Mouse (Mus musculus) MEL (cell line): Measurements from ENCODE around the gene Rdh8. TPM values are rescaled to one million over a fixed set of nuclear protein-coding genes. Genes with fewer than 3 reads are reported as not detected.
A peak's percentile ranks its signal among the peaks of the same experiment; 100 is the strongest.

Experiments used
- DNase-seq: peaks from one replicate; pipeline ENCODE4 v3.0.0; 2011; ENCODE audit warnings: low read depth, low spot score
- H3K27ac ChIP-seq: 2 replicates; pipeline ENCODE4 v1.5.1; 2012; ENCODE audit warnings: low read depth, mild to moderate bottlenecking, control low read depth, low read length, moderate library complexity; ENCODE audit not compliant: control insufficient read depth
- H3K27me3 ChIP-seq, 2 experiments: fragments of 150-350 bp in 1 of 2; sonication (generic) in 1 of 2; 2 replicates each; pipeline ENCODE4 v1.6.1; 2012; ENCODE audit warnings: low read length in 2 of 2, mild to moderate bottlenecking in 2 of 2, improper control_type of control experiment in 1 of 2, moderate library complexity in 1 of 2; ENCODE audit not compliant: insufficient read depth in 2 of 2, control insufficient read depth in 1 of 2
- H3K36me3 ChIP-seq, 2 experiments: 2 replicates each; pipeline ENCODE4 v1.6.1; 2012 to 2014; ENCODE audit warnings: low read length in 2 of 2, improper control_type of control experiment in 1 of 2, inconsistent platforms in 1 of 2, mild to moderate bottlenecking in 1 of 2; ENCODE audit not compliant: insufficient read depth in 2 of 2, control insufficient read depth in 1 of 2
- H3K4me1 ChIP-seq, 2 experiments: fragments of 150-350 bp in 1 of 2; sonication (generic) in 1 of 2; 2 replicates each; pipeline ENCODE4 v1.6.1; 2012; ENCODE audit warnings: low read length in 2 of 2, improper control_type of control experiment in 1 of 2, mild to moderate bottlenecking in 1 of 2; ENCODE audit not compliant: insufficient read depth in 2 of 2, control insufficient read depth in 1 of 2
- H3K4me3 ChIP-seq, 2 experiments: fragments of 150-350 bp in 1 of 2; sonication (generic) in 1 of 2; 2 replicates each; pipeline ENCODE4 v1.5.1; 2012; ENCODE audit warnings: low read depth in 2 of 2, low read length in 2 of 2, mild to moderate bottlenecking in 2 of 2, moderate library complexity in 2 of 2, control low read depth in 1 of 2, improper control_type of control experiment in 1 of 2; ENCODE audit not compliant: control insufficient read depth in 1 of 2, insufficient read depth in 1 of 2
- H3K79me2 ChIP-seq: 2 replicates; pipeline ENCODE4 v1.6.1; 2012; ENCODE audit warnings: mild to moderate bottlenecking, low read length, moderate library complexity; ENCODE audit not compliant: control insufficient read depth, poor library complexity, insufficient read depth
- H3K9ac ChIP-seq: 2 replicates; pipeline ENCODE4 v1.6.1; 2012; ENCODE audit warnings: low read depth, mild to moderate bottlenecking, control low read depth, low read length, moderate library complexity; ENCODE audit not compliant: control insufficient read depth, poor library complexity, severe bottlenecking
- H3K9me3 ChIP-seq: fragments of 150-350 bp; sonication (generic); replicated peaks from 2 replicates; pipeline ENCODE4 v1.6.1; 2012; ENCODE audit warnings: mild to moderate bottlenecking, low read length, improper control_type of control experiment, moderate library complexity; ENCODE audit not compliant: insufficient read depth
- BHLHE40 ChIP-seq: IDR thresholded peaks from 2 replicates; pipeline ENCODE4 v1.6.1; 2012; ENCODE audit warnings: low read depth, mild to moderate bottlenecking, inconsistent platforms, low read length, improper control_type of control experiment, borderline replicate concordance
- CHD2 ChIP-seq: IDR thresholded peaks from 2 replicates; pipeline ENCODE4 v1.6.1; 2011; ENCODE audit warnings: low read length, improper control_type of control experiment
- CTCF ChIP-seq, 3 experiments: IDR thresholded peaks in 2 of 3; conservative IDR thresholded peaks in 1 of 3; 2 replicates each; pipeline ENCODE4 v1.5.1; 2011 to 2012; ENCODE audit warnings: low read length in 3 of 3, low read depth in 2 of 3, mild to moderate bottlenecking in 2 of 3, improper control_type of control experiment in 1 of 3, inconsistent platforms in 1 of 3, mixed read lengths in 1 of 3, moderate library complexity in 1 of 3; ENCODE audit not compliant: control insufficient read depth in 1 of 3, insufficient read depth in 1 of 3, poor library complexity in 1 of 3, severe bottlenecking in 1 of 3
- E2F4 ChIP-seq: IDR thresholded peaks from 2 replicates; pipeline ENCODE4 v1.6.1; 2011; ENCODE audit warnings: low read depth, low read length, improper control_type of control experiment, borderline replicate concordance
- ETS1 ChIP-seq: IDR thresholded peaks from 2 replicates; pipeline ENCODE4 v1.6.1; 2012; ENCODE audit warnings: low read depth, mild to moderate bottlenecking, inconsistent platforms, low read length, improper control_type of control experiment, moderate library complexity
- GABPA ChIP-seq: IDR thresholded peaks from 2 replicates; pipeline ENCODE4 v1.6.1; 2012; ENCODE audit warnings: low read depth, mild to moderate bottlenecking, inconsistent platforms, low read length, improper control_type of control experiment, moderate library complexity
- HCFC1 ChIP-seq: IDR thresholded peaks from 2 replicates; pipeline ENCODE4 v1.6.1; 2012; ENCODE audit warnings: low read depth, mild to moderate bottlenecking, inconsistent platforms, low read length, improper control_type of control experiment, moderate library complexity
- MAX ChIP-seq: IDR thresholded peaks from 2 replicates; pipeline ENCODE4 v1.6.1; 2011; ENCODE audit warnings: low read length, improper control_type of control experiment
- MAZ ChIP-seq: IDR thresholded peaks from 2 replicates; pipeline ENCODE4 v1.6.1; 2012; ENCODE audit warnings: low read depth, mild to moderate bottlenecking, inconsistent platforms, low read length, improper control_type of control experiment
- MEF2A ChIP-seq: IDR thresholded peaks from 2 replicates; pipeline ENCODE4 v1.6.1; 2014; ENCODE audit warnings: low read depth, mild to moderate bottlenecking, inconsistent platforms, low read length, improper control_type of control experiment; ENCODE audit not compliant: poor library complexity, insufficient replicate concordance, severe bottlenecking; ENCODE audit errors: extremely low read depth
- MYB ChIP-seq: IDR thresholded peaks from 2 replicates; pipeline ENCODE4 v1.6.1; 2011; ENCODE audit warnings: mild to moderate bottlenecking, low read depth, low read length, improper control_type of control experiment
- MYC ChIP-seq: IDR thresholded peaks from 2 replicates; pipeline ENCODE4 v1.6.1; 2011; ENCODE audit warnings: low read depth, mild to moderate bottlenecking, low read length, improper control_type of control experiment, moderate library complexity
- NRF1 ChIP-seq: IDR thresholded peaks from 2 replicates; pipeline ENCODE4 v1.6.1; 2014; ENCODE audit warnings: low read depth, mild to moderate bottlenecking, inconsistent platforms, low read length, improper control_type of control experiment, moderate library complexity; ENCODE audit not compliant: poor library complexity, insufficient read depth, severe bottlenecking
- POLR2A ChIP-seq, 2 experiments: IDR thresholded peaks; 2 replicates each; pipeline ENCODE4 v1.6.1; 2011 to 2012; ENCODE audit warnings: low read length in 2 of 2, mild to moderate bottlenecking in 2 of 2, control low read depth in 1 of 2, improper control_type of control experiment in 1 of 2, low read depth in 1 of 2, moderate library complexity in 1 of 2; ENCODE audit not compliant: control insufficient read depth in 1 of 2, insufficient read depth in 1 of 2, poor library complexity in 1 of 2
- POLR2AphosphoS2 ChIP-seq: IDR thresholded peaks from 2 replicates; pipeline ENCODE4 v1.6.1; 2011; ENCODE audit warnings: low read length, improper control_type of control experiment
- RCOR1 ChIP-seq: IDR thresholded peaks from 2 replicates; pipeline ENCODE4 v1.6.1; 2012; ENCODE audit warnings: low read depth, mild to moderate bottlenecking, inconsistent platforms, low read length, improper control_type of control experiment
- SMC3 ChIP-seq: IDR thresholded peaks from 2 replicates; pipeline ENCODE4 v1.6.1; 2011; ENCODE audit warnings: low read depth, low read length, improper control_type of control experiment
- TAL1 ChIP-seq: IDR thresholded peaks from 2 replicates; pipeline ENCODE4 v1.6.1; 2012; ENCODE audit warnings: mild to moderate bottlenecking, inconsistent platforms, low read length, moderate library complexity, mixed read lengths
- TCF12 ChIP-seq: IDR thresholded peaks from 2 replicates; pipeline ENCODE4 v1.6.1; 2014; ENCODE audit warnings: low read depth, mild to moderate bottlenecking, inconsistent platforms, low read length, improper control_type of control experiment, moderate library complexity
- UBTF ChIP-seq: IDR thresholded peaks from 2 replicates; pipeline ENCODE4 v1.6.1; 2012; ENCODE audit warnings: low read depth, mild to moderate bottlenecking, inconsistent platforms, low read length, improper control_type of control experiment, moderate library complexity, borderline replicate concordance; ENCODE audit not compliant: insufficient read depth
- ZC3H11A ChIP-seq: IDR thresholded peaks from 2 replicates; pipeline ENCODE4 v1.6.1; 2012; ENCODE audit warnings: low read depth, mild to moderate bottlenecking, inconsistent platforms, low read length, improper control_type of control experiment
- ZKSCAN1 ChIP-seq: IDR thresholded peaks from 2 replicates; pipeline ENCODE4 v1.6.1; 2012; ENCODE audit warnings: low read depth, mild to moderate bottlenecking, inconsistent platforms, low read length, improper control_type of control experiment, moderate library complexity
- ZMIZ1 ChIP-seq: IDR thresholded peaks from 2 replicates; pipeline ENCODE4 v1.6.1; 2012; ENCODE audit warnings: low read depth, mild to moderate bottlenecking, inconsistent platforms, low read length, improper control_type of control experiment, moderate library complexity
- ZNF384 ChIP-seq: IDR thresholded peaks from 2 replicates; pipeline ENCODE4 v1.6.1; 2012; ENCODE audit warnings: low read depth, mild to moderate bottlenecking, inconsistent platforms, low read length, improper control_type of control experiment
- polyA plus RNA-seq, 2 experiments: library from polyadenylated mRNA; stranded (reverse) in 1 of 2; unstranded in 1 of 2; fragments of >175 nt in 1 of 2; fragments of >200 nt in 1 of 2; gene quantifications; 2 replicates each; pipeline versions ENCODE4 v1.2.1 to v1.2.4; 2012; ENCODE audit warnings: low replicate concordance in 2 of 2, low read depth in 1 of 2; ENCODE audit not compliant: insufficient read length in 2 of 2, insufficient read depth in 1 of 2, missing spikeins in 1 of 2
- total RNA-seq: library from RNA; depleted of rRNA; stranded (reverse); fragments of 300-350 nt; gene quantifications from 2 replicates; pipeline ENCODE4 v1.2.3, GENCODE M21; 2012

Gene Rdh8
- total and polyA plus RNA-seq, 3 experiments, result not detected

DNA sequence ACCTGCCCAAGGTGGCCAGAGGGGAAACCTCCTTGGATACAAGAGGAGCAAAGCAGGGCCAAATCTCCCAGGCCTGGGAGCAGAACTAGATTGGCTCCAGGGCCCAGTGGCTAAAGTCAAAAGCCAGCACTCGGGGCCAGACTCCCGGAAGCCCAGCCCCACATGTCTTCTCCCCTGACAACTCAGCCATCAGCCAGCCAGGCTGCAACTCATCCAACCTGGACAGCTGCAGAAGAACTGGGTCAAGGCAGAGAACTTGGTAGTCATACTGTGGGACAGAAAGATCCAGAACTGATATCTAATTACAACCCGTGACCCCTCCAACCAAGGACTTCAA is 13.2 kb upstream of the Rdh8 start:
- no peak overlapping the region for H3K4me3 ChIP-seq
- H3K4me1 ChIP-seq, result no peaks in the 10 kb centered on the region
- DNase-seq, result no peak
- no peaks in the 10 kb centered on the region for H3K36me3 ChIP-seq
- H3K27me3 ChIP-seq, result peaks cover 7 to 11% of the 10 kb centered on the region in 2 experiments
- no peaks in the 10 kb centered on the region for H3K9me3 ChIP-seq
- H3K9ac ChIP-seq, result no peak overlapping the region
- H3K27ac ChIP-seq, result no peak overlapping the region
- no peaks in the 10 kb centered on the region for H3K79me2 ChIP-seq
- TF ChIP-seq ZMIZ1, result no peak
- TF ChIP-seq MYB, result no peak
- no peak for TF ChIP-seq MYC
- TF ChIP-seq TCF12, result no peak
- TF ChIP-seq RCOR1, result no peak
- TF ChIP-seq E2F4, result no peak
- no peak for TF ChIP-seq TAL1
- TF ChIP-seq NRF1, result no peak
- TF ChIP-seq ZC3H11A, result no peak
- no peak for TF ChIP-seq ZKSCAN1
- no peak for TF ChIP-seq CTCF (IDR thresholded peaks at IDR 0.05 in 2 of 3, conservative IDR thresholded peaks at IDR 0.05 in 1 of 3; ENCODE audit: control insufficient read depth in 1 of 3, insufficient read depth in 1 of 3, low read depth in 2 of 3, low read length in 3 of 3, poor library complexity in 1 of 3, severe bottlenecking in 1 of 3)
- TF ChIP-seq MAZ, result no peak

GRCm38 (mm10) chr9:20805706-20806105 is 12.6 kb upstream of the Rdh8 start:
- no peaks in the 10 kb centered on the region for H3K36me3 ChIP-seq
- no peaks in the 10 kb centered on the region for H3K79me2 ChIP-seq
- no peaks in the 10 kb centered on the region for H3K4me1 ChIP-seq
- H3K27ac ChIP-seq, result no peak overlapping the region
- no peak overlapping the region for H3K9ac ChIP-seq
- peaks cover 7 to 8% of the 10 kb centered on the region in 2 experiments; a peak in 3 of 4 replicates for H3K27me3 ChIP-seq
- DNase-seq, result no peak
- no peak for TF ChIP-seq ZKSCAN1
- no peak for TF ChIP-seq CHD2
- no peak for TF ChIP-seq ETS1
- TF ChIP-seq CTCF (IDR thresholded peaks at IDR 0.05 in 2 of 3, conservative IDR thresholded peaks at IDR 0.05 in 1 of 3; ENCODE audit: control insufficient read depth in 1 of 3, insufficient read depth in 1 of 3, low read depth in 2 of 3, low read length in 3 of 3, poor library complexity in 1 of 3, severe bottlenecking in 1 of 3), result 0 out of 6 replicates have a peak, but pooled peaks of 1 of the 3 experiments have one; percentile 3
- TF ChIP-seq ZNF384, result no peak
- H3K4me3 ChIP-seq, result no peak overlapping the region
- H3K9me3 ChIP-seq, result no peaks in the 10 kb centered on the region

DNA sequence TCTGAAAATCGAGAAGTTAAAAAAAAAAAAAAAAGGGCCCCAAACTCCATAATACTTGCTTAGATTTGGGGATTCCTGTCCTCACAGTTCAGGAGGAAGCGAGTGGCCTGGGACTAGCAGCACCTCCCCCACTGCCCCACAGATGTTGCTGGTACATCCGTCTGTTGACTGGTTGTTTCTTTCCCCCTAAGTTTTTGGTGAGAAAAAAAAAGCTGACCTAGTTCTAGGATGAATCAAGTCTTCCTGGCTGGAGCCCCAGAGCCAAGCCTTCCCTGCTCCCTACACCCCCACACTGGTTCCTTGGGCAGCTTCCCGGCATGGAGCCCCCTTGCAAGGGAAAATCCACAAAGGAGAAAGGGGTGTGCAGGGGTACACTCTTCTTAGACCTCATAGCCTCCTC is 8.0 kb upstream of the Rdh8 start:
- TF ChIP-seq HCFC1, result no peak
- TF ChIP-seq CHD2, result no peak
- no peak for TF ChIP-seq ETS1
- TF ChIP-seq GABPA, result no peak
- no peak for TF ChIP-seq ZC3H11A
- TF ChIP-seq MEF2A, result no peak
- no peak for TF ChIP-seq MYC
- TF ChIP-seq E2F4, result no peak
- no peak for TF ChIP-seq TAL1
- no peak for TF ChIP-seq BHLHE40
- no peak for TF ChIP-seq UBTF
- TF ChIP-seq POLR2A (IDR thresholded peaks at IDR 0.05; ENCODE audit: control insufficient read depth in 1 of 2, insufficient read depth in 1 of 2, low read depth in 1 of 2, low read length in 2 of 2, poor library complexity in 1 of 2), result no peak
- TF ChIP-seq MAX, result no peak
- no peak for TF ChIP-seq NRF1
- no peak for TF ChIP-seq MAZ
- no peak for TF ChIP-seq TCF12
- no peak for TF ChIP-seq POLR2AphosphoS2
- TF ChIP-seq SMC3, result no peak
- Histone ChIP-seq H3K9me3 (no peaks in the 10 kb centered on the region), H3K9ac (no peak overlapping the region), H3K4me3 (no peak overlapping the region), H3K36me3 (no peaks in the 10 kb centered on the region), H3K27ac (no peak overlapping the region), H3K4me1 (no peaks in the 10 kb centered on the region), H3K27me3 (peaks cover 5% of the 10 kb centered on the region in 2 experiments; a peak in 3 of 4 replicates), H3K79me2 (no peaks in the 10 kb centered on the region)
- no peak for DNase-seq
